Mouse (Mus musculus) R1 (cell line): ENCODE results near the gene Cers6.

Experiments used
- DNase-seq: peaks from one replicate; pipeline ENCODE4 v3.0.0-alpha.2; 2018; ENCODE audit warnings: low read depth, low spot score

Gene Cers6

DNA sequence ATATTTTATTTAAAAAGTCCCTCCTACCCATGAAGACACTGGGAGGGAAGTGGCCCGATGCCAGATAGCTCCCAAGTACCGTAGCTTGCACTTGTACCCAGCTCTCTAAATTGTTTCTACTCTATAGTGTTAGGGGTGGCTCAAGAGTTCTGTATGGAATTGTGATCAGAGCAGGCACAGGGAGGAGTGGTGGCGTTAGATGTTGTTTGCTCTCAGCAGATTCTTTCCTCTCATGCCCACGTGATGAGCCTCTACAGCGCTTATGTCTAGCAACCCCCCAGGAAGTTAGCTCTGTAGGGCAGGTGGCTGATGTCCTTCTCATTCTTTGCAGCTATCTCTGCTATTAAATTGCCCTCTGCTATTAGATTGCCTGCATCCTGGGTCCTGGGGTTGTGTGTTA lies 98.8 kb downstream of the Cers6 start:
- no peak for DNase-seq

GRCm38 (mm10) chr2:68960620-68961019 lies 99.4 kb downstream of the Cers6 start:
- DNase-seq: no peak

- no peak for DNase-seq
Observed at GRCm38 (mm10) chr2:68966360-68966759, 105.1 kb downstream of the Cers6 start.

GRCm38 (mm10) chr2:68968028-68968427 lies 106.8 kb downstream of the Cers6 start:
- DNase-seq: peak; percentile 71

DNA sequence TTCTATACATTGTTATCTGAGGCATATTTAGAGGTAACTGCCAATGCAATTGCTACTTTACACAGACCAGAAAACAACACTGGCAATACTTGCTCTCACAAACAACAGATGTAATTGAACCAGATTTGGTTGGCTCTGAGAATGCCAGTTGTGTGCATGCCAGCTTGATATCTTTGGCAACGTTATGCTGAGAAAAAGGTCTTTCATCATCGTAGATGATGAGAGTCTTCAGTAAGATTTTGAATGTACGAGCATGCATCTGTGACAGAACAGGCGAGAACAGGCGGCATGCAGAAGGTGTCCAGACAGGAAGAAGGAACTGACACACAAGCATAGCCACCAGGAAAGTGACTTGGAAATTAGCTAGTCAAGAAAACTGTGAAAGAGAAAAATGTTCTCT lies 110.6 kb downstream of the Cers6 start:
- no peak for DNase-seq

GRCm38 (mm10) chr2:68973753-68974152 lies 112.5 kb downstream of the Cers6 start:
- no peak for DNase-seq

- no peak for DNase-seq
Observed at GRCm38 (mm10) chr2:68975286-68975685, 114.0 kb downstream of the Cers6 start.

DNA sequence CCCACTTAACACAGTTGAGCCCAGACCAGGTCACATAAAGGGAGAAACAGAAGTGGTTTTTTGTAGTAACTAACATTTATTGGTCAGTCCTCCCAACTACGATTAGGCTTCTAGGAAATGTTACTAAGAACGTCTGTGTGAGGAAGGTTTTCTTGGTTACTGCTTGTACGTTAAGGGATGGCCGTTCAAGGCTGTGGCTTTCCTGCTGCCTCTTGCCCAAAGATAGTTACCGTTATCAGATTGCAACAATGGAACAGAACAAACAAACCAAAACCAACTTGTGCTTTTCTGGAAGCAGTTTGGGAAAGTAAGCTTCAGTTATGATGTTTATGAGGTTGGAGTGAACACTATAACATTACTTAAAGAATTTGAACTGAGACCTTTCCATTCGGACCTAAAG lies 114.5 kb downstream of the Cers6 start:
- no peak for DNase-seq

DNA sequence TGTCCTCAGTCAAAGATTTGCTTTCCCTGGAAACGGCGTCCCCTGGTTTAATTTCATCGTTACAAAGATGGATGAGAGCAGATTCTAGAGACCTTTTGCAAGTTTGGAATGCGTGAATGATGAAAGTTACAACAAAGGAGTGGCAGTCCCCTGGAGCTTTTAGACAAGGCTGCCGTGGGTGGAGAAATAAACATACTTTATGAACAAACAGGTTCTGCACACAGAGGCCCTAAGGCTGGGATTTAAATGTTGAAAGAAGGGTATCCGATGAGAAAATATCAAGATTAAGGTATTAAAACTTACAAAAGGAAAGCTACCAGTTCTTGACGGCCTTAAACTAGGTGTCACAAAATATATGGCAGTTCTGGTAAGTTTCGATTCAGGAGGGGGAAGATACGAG lies 117.0 kb downstream of the Cers6 start:
- no peak for DNase-seq

- no peak for DNase-seq
Observed at GRCm38 (mm10) chr2:68978660-68979604, 117.7 kb downstream of the Cers6 start.

DNA sequence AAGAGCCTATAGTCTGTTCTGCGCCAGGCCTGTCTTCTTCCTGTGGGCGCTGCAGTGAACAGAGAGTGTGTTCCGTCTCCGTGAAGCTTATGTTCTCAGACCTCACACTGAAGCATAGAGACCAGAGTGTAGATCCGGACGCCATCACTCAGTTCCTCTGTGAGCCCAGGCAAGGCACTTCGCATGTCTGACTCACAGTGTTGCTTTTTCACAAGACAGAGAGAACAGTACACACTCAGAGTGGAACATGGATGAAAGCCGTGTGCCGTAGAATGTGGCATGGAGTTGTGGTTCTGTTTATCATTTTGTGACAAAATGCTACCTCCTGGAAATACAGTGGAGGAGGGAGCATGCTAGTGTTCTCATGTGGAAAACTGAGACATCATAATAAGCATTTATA lies 120.1 kb downstream of the Cers6 start:
- DNase-seq: no peak

DNA sequence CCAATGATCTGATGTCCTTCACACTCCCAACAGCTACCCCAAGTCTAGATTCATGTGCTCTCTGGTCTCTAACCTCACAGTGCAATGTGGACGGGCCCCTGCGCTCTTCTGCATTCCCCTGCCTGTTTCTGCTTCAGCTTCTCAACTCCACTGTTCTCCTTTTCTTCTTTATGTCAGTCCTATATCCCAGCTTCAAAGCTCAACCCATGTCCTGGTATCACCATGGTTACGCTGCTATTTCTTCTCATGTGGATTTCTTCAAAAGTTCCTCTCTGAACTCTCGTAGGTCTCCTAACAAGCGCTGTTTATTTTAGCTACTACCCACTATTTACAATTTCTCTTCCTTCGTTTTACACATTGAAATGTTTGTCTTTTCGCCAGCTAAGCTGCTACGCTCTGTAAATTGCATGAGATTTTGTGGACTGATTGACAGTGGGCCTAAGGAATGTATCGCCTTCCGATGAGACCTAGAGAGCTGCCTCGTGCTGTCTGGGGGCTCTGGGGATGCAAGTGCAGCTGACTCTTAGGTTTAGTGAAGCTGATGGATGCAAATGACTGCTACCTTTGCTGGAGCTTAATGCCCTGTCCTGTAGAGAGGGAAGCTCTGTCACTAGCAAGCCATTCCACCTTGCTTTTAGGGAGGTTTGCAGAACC lies 120.6 kb downstream of the Cers6 start:
- DNase-seq: no peak

DNA sequence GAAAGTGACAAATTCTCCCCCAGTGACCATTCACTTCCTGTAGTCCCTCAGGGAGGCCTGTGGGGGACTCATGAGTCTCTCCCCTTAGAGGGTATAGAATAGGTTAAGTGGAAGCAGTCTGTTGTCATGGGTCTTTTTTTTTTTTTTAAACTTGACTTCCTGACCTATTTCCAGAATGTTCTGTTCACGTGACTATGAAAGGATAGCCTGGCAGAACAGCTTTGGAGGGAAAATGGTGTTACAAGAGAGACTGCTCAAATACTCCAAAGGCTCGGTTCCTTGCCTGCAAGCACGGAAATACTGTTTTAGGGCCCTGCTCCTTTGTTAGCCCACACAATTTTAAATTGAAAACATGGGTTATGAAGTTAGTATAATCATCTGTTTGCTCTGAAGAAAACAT lies 121.7 kb downstream of the Cers6 start:
- no peak for DNase-seq

- no peak for DNase-seq
Observed at GRCm38 (mm10) chr2:68983431-68983830, 122.2 kb downstream of the Cers6 start.

DNA sequence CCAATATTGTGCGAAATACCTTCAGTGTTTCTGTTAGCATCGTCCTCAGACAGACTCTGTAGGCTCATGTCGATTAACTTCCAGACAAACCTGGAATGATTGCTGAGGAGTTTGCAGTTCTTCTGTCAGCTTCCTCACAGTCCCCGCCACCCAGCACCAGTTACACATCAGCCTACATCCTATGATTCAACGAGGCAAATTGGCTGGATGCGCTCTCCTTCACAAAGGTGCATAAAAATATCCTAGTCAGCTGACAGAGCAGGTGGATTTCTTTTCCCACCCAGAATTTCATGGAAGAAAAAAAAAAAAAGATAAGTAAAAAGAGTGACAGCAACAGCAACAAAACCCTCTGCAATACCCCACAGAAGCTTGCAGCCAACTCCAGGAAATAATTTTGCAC lies 127.9 kb downstream of the Cers6 start:
- DNase-seq: no peak

DNA sequence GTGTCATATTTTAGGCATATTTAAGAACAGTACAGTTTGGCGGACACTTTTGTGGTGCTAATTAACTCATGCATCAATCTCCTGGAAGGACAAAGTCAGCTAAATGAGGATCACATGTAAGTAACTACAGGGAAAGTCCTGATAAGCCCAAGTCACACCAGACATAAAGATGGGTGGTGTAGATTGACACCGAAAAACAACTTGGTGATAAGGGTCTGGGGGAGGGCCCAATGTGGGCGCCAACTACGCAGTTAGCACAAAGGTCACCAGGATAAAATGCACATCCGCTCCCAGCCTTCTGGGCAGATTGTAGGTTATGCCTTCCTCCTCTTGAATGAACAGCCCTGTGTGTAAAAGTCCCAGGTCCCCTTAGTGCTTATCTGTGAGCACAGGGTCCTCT lies 131.4 kb downstream of the Cers6 start:
- no peak for DNase-seq

DNA sequence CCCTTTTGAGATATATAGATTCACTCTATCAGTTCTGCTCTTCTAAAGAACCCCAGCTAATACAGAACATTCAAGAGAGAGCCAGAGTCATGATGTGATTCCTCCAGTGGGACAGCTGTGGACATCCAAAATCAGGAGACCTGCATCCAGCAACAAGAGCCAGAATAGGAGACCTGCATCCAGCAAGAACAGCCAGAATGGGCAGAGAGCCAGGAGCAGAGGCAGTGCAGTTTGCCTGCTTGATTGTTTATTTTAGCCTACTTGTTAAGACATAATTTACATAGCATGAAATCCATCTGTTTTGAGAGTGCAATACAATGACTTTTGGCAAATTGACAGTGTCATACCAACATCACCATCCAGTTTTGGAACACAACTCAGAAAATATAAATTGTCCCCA lies 133.2 kb downstream of the Cers6 start:
- no peak for DNase-seq

GRCm38 (mm10) chr2:68995723-68996122 lies 134.5 kb downstream of the Cers6 start:
- DNase-seq: no peak

GRCm38 (mm10) chr2:68996268-68996667 lies 135.0 kb downstream of the Cers6 start:
- DNase-seq: no peak

- peak; percentile 18 for DNase-seq
Observed at GRCm38 (mm10) chr2:69004001-69004400, 142.8 kb downstream of the Cers6 start.

DNA sequence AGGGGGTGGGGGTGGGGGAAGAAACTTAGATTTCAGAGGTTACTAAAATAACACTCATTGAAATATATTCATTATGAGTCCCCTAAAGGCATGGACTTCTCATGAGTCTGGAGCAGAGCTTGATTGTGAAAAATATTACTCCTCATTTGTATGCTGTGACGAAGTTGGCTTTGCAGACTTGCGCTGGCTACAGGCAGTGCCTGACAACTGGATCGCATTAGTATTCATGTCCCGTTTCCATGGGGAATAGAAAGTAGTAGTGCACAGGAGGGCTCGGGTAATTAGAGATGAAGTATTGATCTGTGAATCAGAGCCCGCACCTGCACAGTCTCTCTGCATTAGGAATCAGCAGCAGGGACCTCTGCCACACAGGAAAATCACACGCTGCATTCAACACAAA lies 150.2 kb downstream of the Cers6 start:
- DNase-seq: no peak

DNA sequence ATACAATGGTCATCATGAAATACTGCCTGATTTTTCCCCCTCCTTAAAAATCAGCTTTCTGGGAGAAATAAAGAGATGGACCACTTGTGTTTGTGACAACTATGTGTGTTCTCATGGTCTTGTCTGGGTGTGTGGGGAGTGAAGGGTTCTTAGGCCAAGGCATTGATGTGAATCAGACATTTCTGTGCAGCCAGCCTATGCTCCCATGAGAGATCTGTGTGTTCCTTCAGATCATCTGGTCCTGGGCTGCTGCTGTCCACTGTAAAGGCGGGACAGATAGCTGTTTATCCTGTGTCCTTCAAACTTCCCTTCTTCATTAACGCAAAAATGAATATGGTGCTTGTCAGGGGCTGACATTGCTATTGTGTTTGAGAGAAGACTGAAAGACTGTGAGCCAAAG lies 150.6 kb downstream of the Cers6 start:
- DNase-seq: no peak

DNA sequence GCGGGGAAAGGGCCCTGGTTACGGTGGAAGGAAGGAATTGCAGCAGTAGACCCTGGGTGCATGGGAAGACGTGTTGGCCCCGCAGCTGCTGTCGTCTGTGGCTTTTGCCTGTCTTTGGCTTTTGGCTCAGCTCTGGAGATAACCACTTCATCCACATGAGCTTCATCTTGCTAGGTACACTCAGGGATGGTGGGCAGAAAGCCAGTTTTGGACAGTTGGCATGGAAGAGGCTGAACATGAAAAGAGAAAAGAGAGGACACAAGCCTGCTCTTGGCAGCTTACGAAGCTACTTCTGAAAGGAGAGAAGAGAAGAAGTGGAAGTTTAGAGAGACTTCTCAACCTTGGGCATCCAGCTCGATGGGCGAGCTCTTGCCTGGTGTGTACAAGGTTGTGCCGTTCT lies 153.0 kb downstream of the Cers6 start:
- no peak for DNase-seq
